Mouse (Mus musculus): Measurements from ENCODE around the gene Cdh13.

The Cdh13 gene

DNA sequence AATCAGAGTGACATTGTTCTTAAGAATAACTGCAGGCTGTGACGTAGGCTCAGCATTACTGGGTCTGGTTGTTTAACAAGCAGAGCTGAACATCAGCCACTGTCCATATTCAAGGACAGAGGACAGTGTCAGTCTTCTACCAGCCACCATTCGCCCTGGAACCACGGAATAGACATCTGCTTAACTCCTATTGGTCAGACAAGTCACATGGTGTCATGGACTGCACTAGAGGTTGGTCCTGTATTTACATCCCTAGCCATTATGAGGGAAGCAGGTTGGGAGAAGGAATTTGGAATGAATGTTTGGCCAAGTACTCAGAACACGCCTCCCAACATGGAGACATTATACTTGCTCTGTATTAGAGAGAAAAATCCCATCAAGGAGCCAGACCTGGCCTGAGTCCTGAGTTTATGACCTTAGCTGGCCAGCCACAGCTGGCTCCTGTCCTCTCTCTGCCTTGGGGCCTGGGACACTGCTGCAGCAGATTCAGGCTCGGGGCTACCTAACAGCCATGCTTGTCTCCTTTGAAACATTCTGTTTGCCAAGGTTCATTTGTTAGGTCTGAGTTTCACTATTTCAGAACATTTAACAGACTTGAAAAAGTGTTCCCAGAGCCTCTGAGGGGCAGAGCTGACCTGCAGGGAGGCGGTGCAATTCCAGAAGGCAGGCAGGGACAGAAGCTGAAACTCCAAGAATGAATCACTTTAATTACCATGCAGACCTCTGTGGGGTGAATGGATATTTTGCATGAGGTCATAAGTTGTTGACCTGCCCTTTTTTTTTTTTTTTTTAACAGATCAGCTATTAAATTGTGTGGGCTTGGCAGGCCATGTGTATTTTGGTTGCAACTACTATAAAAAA lies 282.6 kb downstream of the Cdh13 start:
- DNase-seq (ENCODE audit: low spot score in 2 of 2) = no peak

DNA sequence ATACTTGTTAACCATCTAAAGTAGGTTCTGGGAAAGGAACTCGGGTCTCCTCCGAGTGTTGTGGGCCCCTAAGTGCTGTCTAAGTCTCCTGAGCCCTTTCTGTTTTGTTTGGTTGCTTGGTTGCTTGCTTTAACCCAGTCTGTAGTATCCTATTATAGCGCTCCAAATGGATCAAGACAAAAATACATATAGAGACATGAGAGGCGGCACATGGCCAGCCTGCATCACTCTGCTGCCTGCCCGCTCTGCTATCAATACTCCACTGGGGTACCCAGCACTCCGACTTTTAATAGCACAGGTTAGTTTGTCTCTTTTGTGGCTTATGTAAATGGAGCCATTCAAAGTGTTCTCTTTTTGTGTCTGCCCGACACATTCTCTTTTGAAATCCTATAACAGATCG lies 285.8 kb downstream of the Cdh13 start:
- DNase-seq (ENCODE audit: low spot score in 2 of 2) = no peak

DNA sequence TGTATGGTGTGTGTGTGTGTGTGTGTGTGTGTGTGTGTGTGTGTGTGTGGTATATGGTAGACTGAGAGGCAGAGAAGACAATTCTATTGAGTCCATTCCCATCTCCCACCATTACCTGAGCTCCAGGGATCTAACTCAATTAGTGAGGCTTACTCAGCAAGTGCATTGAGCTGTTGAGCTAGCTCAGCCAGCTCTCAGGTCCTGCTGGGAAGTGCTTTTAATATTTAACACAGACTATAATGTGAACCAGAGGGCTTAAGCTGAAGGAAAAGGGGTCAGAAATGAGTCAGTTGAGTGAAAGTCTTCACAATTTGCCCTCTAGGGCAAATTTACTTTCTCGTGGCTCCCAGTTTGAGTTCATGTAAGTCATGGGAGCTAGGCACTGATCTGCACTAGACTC lies 297.7 kb downstream of the Cdh13 start:
- DNase-seq (ENCODE audit: low spot score in 2 of 2) = no peak

DNA sequence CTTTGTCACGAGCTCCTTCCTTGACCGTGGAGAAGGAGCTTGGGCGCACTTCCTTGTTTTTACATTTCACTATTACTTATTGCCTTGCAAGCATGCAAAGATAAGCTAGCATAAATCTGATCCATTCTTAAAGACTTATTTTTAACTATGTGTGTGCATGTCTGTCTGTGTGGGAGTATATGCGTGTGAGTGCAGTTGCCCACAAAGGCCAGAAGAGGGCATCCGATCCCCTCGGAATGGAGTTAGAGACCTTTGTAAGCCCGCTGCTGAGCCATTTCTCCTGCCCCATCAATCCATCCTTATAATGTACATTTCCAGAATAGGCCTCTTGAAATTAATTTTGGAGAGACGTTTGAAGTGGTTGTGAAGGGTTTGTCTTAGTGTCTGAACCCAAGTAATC lies 298.7 kb downstream of the Cdh13 start:
- no peak for DNase-seq (ENCODE audit: low spot score in 2 of 2)

DNA sequence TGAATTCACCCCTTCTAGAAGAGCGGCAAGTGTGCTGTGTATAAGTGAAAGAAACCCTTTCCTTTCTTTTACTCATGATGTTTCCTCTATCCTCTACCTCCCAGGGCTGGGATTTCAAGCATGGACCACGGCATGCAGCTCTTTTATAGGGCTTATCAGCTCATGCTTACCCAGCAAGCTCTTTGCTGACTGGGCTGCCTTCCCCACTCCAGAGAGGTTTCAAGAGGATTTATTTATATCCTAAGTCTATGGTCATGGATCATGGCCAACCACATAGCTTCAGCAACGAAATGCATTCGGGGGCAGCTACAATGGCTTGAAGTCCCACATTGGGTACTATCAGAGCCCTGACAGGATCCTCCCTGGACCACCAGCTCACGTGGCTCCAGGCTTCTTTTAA lies 304.4 kb downstream of the Cdh13 start:
- DNase-seq (ENCODE audit: low spot score in 2 of 2) = no peak

DNA sequence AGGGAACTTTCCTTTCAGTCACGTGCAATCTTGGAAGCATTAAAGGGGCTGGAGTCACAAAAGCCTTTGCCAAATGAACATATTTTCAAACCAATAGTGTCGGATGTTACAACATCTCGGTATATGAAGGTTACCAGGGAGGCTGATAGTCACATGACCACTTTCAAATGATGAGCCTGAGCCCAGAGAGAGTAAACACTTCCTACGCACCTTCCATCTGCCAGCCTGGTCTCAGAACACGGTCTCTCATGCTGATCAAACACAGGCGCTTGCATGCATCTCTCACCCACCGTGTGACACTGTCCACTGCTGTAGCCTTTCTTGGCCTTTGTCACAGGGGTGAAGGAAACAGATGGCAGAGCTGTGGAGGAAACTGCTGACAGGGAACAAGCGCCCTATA lies 313.3 kb downstream of the Cdh13 start:
- DNase-seq (ENCODE audit: low spot score in 2 of 2) = no peak

DNA sequence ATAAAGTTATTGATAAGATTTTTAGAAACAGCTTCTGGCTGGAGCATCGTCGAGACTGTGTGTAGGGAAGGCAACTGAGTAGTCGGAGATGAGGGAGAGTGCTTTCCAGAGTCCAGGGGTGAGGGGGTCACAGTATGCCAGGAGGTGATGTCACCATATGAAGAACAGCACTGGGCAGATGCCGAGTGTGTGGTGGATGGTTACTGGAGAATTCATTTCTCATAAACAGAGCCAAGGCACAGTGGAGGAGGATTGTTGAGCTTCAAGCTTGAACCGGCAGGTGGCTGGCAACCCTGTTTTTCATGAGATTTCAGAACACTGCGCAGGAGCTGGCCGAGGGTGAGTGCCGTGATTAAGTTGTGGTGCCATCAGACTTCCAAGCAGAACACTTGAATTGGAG lies 317.8 kb downstream of the Cdh13 start:
- no peak for DNase-seq (ENCODE audit: low spot score in 2 of 2)

DNA sequence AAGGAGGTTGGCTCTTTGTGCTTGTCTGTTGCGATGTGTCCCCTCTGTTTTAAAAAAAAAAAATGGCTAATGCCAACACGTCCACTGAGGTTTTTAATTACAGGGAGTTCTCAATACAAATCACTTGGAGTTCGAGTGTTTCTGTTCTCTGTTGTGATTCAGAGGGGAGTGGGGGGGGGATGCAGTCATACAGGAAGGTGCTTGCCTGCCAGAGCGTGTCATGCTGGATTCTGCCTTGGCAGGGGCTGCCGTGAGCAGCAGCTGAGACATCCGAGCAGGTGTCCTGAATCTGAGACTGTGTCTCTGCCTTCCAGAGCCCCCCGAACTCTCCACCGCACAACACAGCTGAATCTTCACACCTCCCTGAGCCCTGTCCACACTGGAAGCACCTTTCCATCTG lies 318.5 kb downstream of the Cdh13 start:
- no peak for DNase-seq (ENCODE audit: low spot score in 2 of 2)

DNA sequence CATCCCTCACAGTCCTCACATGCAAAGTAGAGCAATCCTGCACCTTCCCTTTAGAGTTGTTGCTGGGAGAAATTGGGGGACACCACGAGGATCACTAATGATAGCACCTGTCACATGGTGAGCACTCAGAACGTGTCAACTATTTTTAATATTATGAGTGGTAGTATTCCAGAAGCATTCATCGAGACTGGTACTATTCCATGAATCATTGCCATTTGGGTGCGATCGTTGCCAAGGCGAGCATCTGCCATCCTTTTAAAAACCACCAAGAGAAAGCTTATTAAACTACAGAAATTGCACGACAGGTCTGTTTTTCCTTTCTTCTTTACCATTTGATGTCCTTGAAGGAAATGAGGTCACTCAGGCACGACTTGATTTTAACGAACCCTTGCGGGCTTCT lies 328.0 kb downstream of the Cdh13 start:
- peak; percentile 21 to 29 for DNase-seq (ENCODE audit: low spot score in 2 of 2)

DNA sequence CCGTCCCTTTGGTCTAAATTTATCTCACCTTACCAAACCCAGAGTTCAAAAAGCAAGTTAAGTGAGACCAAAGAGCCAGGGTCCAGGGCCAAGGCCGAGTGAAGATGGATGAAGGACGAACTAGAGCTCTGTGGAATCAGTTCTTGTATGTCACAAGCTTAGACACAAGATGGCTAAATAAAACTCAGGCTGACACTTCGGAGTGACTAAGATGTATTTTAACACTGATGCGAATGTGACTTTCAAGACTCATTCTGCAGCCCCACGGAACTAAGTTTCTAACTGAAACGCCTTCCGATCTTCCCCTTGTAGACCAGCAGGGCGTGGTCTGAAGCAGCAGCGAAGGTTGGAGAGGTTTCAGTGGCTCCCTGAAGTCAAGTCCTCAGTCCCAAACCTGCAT lies 334.7 kb downstream of the Cdh13 start:
- no peak for DNase-seq (ENCODE audit: low spot score in 2 of 2)

DNA sequence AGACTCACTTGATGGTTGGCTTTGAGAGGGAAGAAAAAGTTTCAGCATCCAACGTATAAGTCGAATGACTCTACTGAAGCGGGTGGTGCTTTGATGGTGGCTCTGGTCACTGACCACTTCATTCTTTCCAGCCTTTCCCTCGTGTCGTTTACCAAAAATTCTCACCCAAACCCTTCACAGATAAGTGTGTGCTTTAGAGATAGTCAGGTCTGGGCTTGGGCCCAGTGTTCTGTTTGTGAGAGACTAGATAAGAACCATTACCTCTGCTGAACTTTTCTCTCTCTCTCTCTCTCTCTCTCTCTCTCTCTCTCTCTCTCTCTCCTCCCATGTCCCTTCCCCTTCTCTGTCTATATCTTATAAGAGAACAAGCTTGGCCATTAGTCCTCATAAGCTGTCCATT lies 342.9 kb downstream of the Cdh13 start:
- no peak for DNase-seq (ENCODE audit: low spot score in 2 of 2)

DNA sequence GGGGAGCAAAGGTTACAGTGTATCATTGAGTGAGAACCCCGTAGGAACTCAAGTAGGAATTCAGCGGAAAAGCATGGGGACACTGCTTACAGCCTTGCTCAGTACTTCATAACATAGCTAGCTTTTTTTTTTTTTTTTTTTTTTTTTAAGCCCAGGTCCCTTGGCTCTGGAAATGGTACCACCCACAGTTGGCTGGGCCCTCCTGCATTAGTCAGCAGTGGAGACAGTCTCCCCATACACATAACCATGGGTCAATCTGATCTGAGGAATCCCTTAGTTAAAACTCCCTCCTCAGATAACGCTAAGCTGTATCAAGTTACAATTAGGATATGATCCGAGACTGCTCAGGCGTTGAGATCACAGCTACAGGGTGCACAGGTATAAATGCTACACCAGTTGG lies 344.2 kb downstream of the Cdh13 start:
- DNase-seq (ENCODE audit: low spot score in 2 of 2) = no peak

DNA sequence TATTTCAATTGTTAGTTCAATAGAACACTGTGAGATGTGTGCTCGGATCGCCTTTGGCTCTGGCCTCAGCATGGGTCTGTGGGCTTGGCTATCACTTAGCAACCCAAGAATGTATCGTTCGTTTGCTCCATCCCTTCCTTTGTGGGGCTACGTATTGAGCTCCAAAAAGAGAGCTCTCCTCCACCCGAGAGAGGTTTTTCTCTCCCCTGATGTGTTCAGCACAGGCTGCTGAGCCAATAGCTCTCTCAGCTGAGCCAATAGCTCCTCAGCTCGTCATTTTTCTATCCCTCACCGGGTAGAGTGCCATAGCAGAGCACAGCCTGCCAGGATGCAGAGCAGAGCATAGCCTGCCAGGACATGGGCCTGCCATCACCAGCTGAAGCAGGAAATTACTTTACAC lies 345.2 kb downstream of the Cdh13 start:
- no peak for DNase-seq (ENCODE audit: low spot score in 2 of 2)

DNA sequence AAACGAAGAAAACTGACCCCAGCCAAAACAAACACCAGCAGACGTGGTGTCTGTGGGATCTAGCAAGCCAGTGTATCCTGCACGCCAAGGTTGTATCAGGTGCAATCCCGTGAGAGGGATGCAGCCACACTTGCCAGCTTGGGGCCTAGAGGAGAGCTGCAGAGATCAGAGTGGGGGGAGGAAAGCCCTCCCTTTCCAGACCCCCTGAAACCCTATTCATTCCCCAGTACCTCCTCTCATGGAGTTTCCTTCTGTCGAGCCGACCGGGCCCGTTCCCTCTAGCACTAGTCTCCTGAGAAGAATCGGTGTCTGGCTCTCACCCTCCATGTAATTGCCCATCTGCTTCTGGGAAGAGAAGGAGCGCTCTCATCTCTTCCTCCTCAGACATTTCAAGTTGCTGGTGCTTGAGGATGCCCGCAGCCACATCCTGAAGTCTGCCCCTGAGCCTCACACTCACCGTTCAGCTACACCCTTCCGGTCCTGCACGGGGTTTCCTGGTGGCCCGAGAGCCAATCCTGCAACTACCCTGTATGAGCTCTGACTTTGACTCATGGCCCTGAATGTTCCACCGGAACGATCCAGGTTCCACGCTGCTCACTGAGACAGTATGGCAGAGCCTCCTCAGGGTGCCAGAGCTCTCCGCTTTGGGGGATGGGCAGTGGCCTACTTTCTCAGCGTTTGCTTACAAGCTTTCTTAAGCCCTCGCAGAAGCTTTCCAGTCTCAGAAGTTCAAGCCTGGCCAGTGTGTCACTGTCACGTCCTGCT lies 351.9 kb downstream of the Cdh13 start:
- DNase-seq (ENCODE audit: low spot score in 2 of 2) = no peak

DNA sequence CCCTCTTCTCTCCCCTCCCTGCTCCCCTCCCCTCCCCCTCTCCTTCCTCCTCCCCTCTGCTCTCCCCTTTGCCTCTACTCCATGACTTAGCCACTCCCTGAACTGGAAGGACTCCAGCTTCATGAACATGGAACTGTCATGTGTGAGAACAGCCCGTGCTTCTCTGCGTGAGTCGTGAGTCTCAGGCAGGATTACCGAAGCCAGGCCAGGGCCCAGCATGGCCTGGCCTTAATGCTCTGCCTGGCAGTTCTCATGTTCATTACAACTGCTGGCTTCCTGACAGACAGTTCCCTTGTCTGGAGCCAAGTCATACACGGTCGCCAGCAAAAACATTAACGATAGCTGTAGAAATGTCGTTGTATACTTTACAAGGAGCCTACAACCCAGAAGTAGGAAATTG lies 356.1 kb downstream of the Cdh13 start:
- no peak for DNase-seq (ENCODE audit: low spot score in 2 of 2)

DNA sequence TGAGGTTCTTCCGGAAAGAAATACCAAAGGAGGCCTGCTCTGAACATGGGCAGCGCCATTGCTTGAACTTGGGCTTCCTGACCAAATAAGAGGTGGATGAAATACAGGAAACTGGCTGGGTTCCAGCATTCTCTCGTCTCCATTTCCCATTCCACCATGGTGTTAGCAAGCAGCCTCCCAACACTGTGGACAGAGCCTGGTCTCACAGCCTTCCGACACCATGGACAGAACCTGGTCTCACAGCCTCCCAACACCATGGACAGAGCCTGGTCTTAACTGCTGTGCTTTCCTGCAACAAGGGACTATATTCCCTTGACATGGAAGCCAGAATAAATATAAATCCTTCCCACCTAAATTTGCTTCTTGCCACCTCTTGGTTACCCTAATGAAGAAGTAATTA lies 358.3 kb downstream of the Cdh13 start:
- no peak for DNase-seq (ENCODE audit: low spot score in 2 of 2)

DNA sequence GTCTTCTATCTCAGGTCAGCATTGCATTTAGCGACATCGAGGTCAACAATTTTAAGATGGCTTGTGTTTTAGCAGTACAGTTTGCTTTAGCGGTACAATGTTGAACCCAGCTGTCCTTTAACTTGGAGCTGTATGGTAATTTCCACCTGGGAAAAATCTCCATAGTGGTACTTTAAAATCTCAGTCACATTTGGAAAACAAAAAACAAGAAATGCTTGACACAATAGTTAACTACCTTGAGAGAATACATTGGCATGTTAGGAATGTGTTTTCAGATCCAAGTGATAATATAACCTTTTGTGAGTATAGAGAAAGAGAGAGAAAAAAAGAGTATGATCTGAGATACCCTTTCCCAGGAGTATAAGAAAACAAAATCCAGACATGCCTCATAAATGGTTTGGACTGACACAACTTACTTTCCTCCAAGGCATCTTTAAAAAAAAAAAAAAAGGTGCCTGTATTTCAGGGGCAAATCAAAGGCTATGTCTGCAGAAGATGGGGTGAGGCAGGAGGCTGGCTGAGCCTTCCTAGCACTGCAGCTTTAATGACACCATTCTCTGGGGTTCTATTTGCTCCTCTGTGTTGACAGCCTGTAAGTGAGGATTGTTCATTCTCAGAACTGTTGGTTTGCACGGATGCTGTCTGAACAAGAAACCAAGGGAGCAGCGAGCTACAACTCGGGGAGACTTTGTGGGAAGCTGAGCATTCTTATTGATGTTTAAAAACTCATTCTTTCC lies 365.4 kb downstream of the Cdh13 start:
- DNase-seq (ENCODE audit: low spot score in 2 of 2) = no peak

DNA sequence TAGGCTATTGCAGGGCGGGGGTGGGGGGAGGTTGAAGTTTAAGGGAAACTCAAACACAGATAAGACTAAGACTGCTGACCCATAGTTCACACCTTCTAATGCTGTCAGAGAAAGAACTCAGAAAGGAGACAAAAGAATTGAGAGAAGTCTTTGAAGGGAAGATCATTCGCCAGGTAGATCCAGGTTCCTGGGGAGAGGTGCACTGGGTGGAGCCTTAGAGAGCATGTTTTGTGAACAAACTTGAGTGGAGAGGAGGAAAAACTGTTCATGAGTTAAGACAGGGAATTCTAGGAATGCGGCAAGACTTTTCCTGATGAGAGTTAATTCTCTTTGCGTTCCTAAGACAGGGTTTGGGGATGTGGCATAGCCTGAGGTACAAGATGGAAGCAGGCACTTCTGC lies 366.4 kb downstream of the Cdh13 start:
- no peak for DNase-seq (ENCODE audit: low spot score in 2 of 2)

DNA sequence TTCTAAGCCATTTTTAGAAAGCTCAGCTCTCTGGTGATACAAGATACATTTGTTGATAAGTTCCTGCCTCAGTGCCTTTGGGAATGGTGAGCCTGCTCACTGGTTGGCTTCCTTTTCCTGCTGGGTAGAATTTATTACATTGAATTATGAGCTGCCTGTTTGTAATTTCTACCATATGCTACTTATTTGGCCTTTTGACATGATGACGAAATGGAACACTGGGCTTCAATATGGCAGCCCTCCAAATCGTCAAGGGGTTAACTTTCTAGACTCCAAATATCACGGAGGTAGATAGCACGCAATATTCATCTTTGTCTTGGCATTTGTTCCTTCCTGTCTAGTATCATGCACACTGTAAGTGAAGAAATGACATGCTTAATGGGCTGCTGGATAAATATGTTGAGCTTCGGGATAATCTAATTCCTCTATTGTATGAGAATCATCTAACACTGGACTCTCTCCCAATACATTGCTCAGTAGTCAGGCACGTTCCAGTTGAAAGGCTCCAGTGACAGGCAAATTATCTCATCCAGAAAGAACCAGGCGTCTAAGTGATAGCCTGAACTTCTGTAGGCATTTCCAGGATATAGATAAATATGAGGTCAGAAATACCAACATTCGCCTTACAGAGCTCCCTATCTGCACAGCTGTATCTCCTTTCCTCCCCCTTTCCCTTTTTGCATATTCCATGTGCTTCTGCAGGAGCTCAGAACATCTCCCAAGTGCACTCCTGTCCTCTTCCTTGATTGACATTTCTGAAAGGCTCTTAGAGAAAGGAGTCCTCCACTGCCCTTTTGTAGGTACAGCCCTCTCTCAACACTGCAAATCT lies 378.7 kb downstream of the Cdh13 start:
- no peak for DNase-seq (ENCODE audit: low spot score in 2 of 2)

DNA sequence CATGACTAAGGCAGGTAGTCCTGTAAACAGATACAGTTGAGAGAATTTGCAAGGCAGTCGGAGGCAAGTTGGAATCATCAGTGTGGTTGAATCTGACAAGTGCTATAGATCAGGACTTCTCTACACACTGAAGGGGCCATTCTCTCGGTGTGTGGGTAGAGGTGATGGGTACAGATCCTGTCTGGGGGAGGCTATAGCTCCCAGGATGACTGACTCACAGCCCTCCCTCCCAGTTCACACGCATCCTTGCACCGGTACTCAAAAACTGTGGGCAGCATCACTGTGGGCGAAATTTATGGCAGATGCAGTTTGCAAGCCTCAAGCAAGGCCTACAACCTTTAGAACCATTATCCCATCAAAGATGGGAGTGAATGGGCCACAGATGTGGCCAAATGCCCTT lies 381.5 kb downstream of the Cdh13 start:
- no peak for DNase-seq (ENCODE audit: low spot score in 2 of 2)

DNA sequence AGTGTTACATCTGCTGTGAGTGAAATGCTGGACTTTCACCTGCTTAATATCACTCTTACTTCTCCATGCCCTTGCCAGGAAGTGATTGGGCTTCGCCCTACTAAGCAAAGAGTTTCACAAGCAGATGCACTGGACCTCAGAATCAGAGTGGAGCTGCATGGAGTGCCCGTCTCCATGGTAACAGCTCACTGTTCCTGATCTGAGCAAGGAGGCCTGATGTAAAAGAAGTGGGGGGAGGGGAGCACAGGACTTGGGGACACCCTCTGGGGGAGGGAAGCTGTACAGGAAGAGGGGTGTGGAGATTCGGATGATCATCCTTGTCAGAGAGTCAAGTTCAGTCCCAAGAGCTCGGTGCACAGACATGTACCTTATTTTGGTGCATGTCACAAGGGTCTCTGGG lies 384.2 kb downstream of the Cdh13 start:
- no peak for DNase-seq (ENCODE audit: low spot score in 2 of 2)

DNA sequence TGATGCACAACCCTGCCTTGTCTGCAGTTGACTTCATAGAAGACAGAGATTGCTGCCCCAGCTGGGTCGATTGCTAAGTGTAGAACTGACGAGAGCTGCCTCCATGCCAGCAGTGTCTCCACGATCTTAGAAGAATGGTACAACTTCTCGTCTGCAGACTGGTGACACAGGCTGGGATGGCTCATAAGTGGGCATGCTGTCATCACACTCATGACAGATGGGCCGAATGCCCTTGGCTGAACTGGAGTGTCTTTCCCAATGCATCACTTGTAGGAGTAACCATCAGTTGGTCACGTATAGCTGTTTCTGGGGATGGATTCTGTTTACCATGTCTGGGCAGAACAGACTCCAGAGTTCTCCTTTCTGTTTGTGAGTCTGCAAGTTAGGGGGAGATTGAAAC lies 392.7 kb downstream of the Cdh13 start:
- no peak for DNase-seq (ENCODE audit: low spot score in 2 of 2)

All from frontal cortex, postnatal 14 days (tissue).